Mouse (Mus musculus): ENCODE measurements at regions not wholly inside any gene's neighbourhood (a gene's known extent, or its start where the extent isn't known, plus 50 kb on each side); places are given as distances from the start of the nearest gene placed in this dataset.

GRCm38 (mm10) chr14:14596057-14596809, 105.8 kb upstream of the Slc4a7 start:
- TF ChIP-seq CTCF (IDR thresholded peaks at IDR 0.05; ENCODE audit: low read depth, low read length): no peak
- TF ChIP-seq POLR2A (IDR thresholded peaks at IDR 0.05; ENCODE audit: insufficient read depth, low read length): no peak
- TF ChIP-seq EP300 (IDR thresholded peaks at IDR 0.05; ENCODE audit: insufficient read depth, low read depth, low read length): no peak

All from ES-Bruce4 (cell line).